Mouse (Mus musculus) neural tube, embryonic 14.5 days (tissue): ENCODE results near the gene Gkap1. TPM values are rescaled to one million over a fixed set of nuclear protein-coding genes. Genes with fewer than 3 reads are reported as not detected.

ENCODE experiments used
- ATAC-seq: fragments of 200-750 bp; cut with Nextera tagmentation; 2 replicates; pipeline ENCODE4 v1.8.0; 2017; ENCODE audit warnings: low read depth, mild to moderate bottlenecking, moderate TSS enrichment, moderate library complexity
- H3K27ac ChIP-seq: fragments of 300-500 bp; sonication (generic); 2 replicates; pipeline ENCODE4 v1.5.1; 2014; ENCODE audit warnings: low read depth, mild to moderate bottlenecking, control low read depth, low read length, moderate library complexity, mixed read lengths
- H3K27me3 ChIP-seq: fragments of 300-500 bp; sonication (generic); 2 replicates; pipeline ENCODE4 v1.6.1; 2014; ENCODE audit warnings: low read length; ENCODE audit not compliant: control insufficient read depth, insufficient read depth
- H3K36me3 ChIP-seq: fragments of 300-500 bp; sonication (generic); 2 replicates; pipeline ENCODE4 v1.6.1; 2014; ENCODE audit warnings: low read length, mixed read lengths; ENCODE audit not compliant: control insufficient read depth, insufficient read depth
- H3K4me1 ChIP-seq: fragments of 300-500 bp; sonication (generic); 2 replicates; pipeline ENCODE4 v1.6.1; 2014; ENCODE audit warnings: low read length; ENCODE audit not compliant: control insufficient read depth, insufficient read depth
- H3K4me2 ChIP-seq: fragments of 300-500 bp; sonication (generic); 2 replicates; pipeline ENCODE4 v1.6.1; 2014; ENCODE audit warnings: mild to moderate bottlenecking, low read depth, low read length, control low read depth
- H3K4me3 ChIP-seq: fragments of 300-500 bp; sonication (generic); 2 replicates; pipeline ENCODE4 v1.5.1; 2014; ENCODE audit warnings: low read depth, low read length, control low read depth, mixed read lengths
- H3K9ac ChIP-seq: fragments of 300-500 bp; sonication (generic); replicated peaks from 2 replicates; pipeline ENCODE4 v1.6.1; 2014; ENCODE audit warnings: low read depth, mild to moderate bottlenecking, control low read depth, low read length, mixed read lengths
- H3K9me3 ChIP-seq: fragments of 300-500 bp; sonication (generic); 2 replicates; pipeline ENCODE4 v1.6.1; 2016; ENCODE audit warnings: low read length; ENCODE audit not compliant: control insufficient read depth
- WGBS: fragments of 180-500 bp; shearing (Covaris S2); extraction: QIAGEN DNeasy Blood & Tissue Kit; methylation state at CpG from one replicate; pipeline ENCODE4 v1.1.7; 2014; 5-methylcytosine and 5-hydroxymethylcytosine counted together
- microRNA-seq: library from miRNA; unstranded; fragments of <30 nt; microRNA quantifications from one replicate; pipeline ENCODE4, GENCODE M21; 2016
- polyA plus RNA-seq: library from polyadenylated mRNA; unstranded; fragments of >200 nt; fragmentation: Nextera tagmentation; extraction: Ambion mirVana; gene quantifications from 2 replicates; pipeline ENCODE4 v1.2.1, GENCODE M21; 2014

The Gkap1 gene
- polyA plus RNA-seq, 1 experiment from 2014 or later, result 29.7 TPM

- ATAC-seq, result no peak
- H3K9me3 ChIP-seq, result no peaks in the 10 kb centered on the region
- no peak overlapping the region for H3K27ac ChIP-seq
- peaks cover 20% of the 10 kb centered on the region for H3K36me3 ChIP-seq
- no peak overlapping the region for H3K4me3 ChIP-seq
- H3K4me1 ChIP-seq, result no peaks in the 10 kb centered on the region
- 75% methylated on average over 3 of the region's 3 CpGs for WGBS
- H3K9ac ChIP-seq, result no peak overlapping the region
- H3K27me3 ChIP-seq, result no peaks in the 10 kb centered on the region
- no peak overlapping the region for H3K4me2 ChIP-seq
Measured at GRCm38 (mm10) chr13:58187751-58188150, 87.7 kb downstream of the Gkap1 start.

- ATAC-seq, result no peak
- Histone ChIP-seq H3K36me3 (peaks cover 19% of the 10 kb centered on the region), H3K27me3 (no peaks in the 10 kb centered on the region), H3K9ac (no peak overlapping the region), H3K4me2 (no peak overlapping the region), H3K27ac (no peak overlapping the region), H3K9me3 (no peaks in the 10 kb centered on the region), H3K4me3 (no peak overlapping the region), H3K4me1 (no peaks in the 10 kb centered on the region)
- WGBS, result 86% methylated on average over 8 of the region's 8 CpGs
Measured at GRCm38 (mm10) chr13:58186281-58186680, 89.2 kb downstream of the Gkap1 start.

GRCm38 (mm10) chr13:58184111-58184510 lies 91.4 kb downstream of the Gkap1 start:
- Histone ChIP-seq H3K4me1 (no peaks in the 10 kb centered on the region), H3K4me3 (no peak overlapping the region), H3K4me2 (no peak overlapping the region), H3K9ac (no peak overlapping the region), H3K9me3 (no peaks in the 10 kb centered on the region), H3K27ac (no peak overlapping the region), H3K36me3 (peaks cover 16% of the 10 kb centered on the region), H3K27me3 (no peaks in the 10 kb centered on the region)
- WGBS, result 88% methylated on average over 3 of the region's 3 CpGs
- ATAC-seq, result no peak

Small RNA genes lying within 50 kb of the gene (microRNA-seq; reads per million reads assigned to microRNA genes)
- gene Mir6369, result not detected

Other genes with a start within 250 kb of the Gkap1 start
- gene Klhl3, start 162.1 kb downstream of the Gkap1 start, polyA plus RNA-seq, result 15.2 and 17.6 TPM in 2 replicates
- gene Hnrnpa0, start 147.1 kb downstream of the Gkap1 start, polyA plus RNA-seq, result 52.4 and 55.9 TPM in 2 replicates
- gene Idnk, start 118.0 kb downstream of the Gkap1 start, polyA plus RNA-seq, result 62.6 and 69.7 TPM in 2 replicates
- gene Ubqln1, start 60.0 kb downstream of the Gkap1 start, polyA plus RNA-seq, result 108 and 144 TPM in 2 replicates
- gene Kif27, start 83.4 kb upstream of the Gkap1 start, polyA plus RNA-seq, result 1.9 and 2.3 TPM in 2 replicates
- gene 2210016F16Rik, start 109.5 kb upstream of the Gkap1 start, polyA plus RNA-seq, result 24.5 TPM in 2 replicates
- gene Rmi1, start 126.5 kb upstream of the Gkap1 start, polyA plus RNA-seq, result 27.3 and 28.8 TPM in 2 replicates
- gene Hnrnpk, start 127.6 kb upstream of the Gkap1 start, polyA plus RNA-seq, result 1,230 and 1,490 TPM in 2 replicates